Mouse (Mus musculus) forebrain, embryonic 16.5 days (tissue): ENCODE results near the gene Herc1. TPM values are rescaled to one million over a fixed set of nuclear protein-coding genes. Genes with fewer than 3 reads are reported as not detected.
"Not testable (repeated sequence)": the region's sequence is repeated elsewhere in the genome, so short reads cannot be mapped to it uniquely, and the experiment has no call there.

Experiments
- ATAC-seq: fragments of 200-750 bp; cut with Nextera tagmentation; 2 replicates; pipeline ENCODE4 v1.8.0; 2017; ENCODE audit warnings: mild to moderate bottlenecking, moderate library complexity
- H3K27ac ChIP-seq: fragments of 300-500 bp; sonication (generic); 2 replicates; pipeline ENCODE4 v1.5.1; 2014; ENCODE audit warnings: low read length, control low read depth
- H3K27me3 ChIP-seq: fragments of 300-500 bp; sonication (generic); replicated peaks from 2 replicates; pipeline ENCODE4 v1.6.1; 2014; ENCODE audit warnings: low read length; ENCODE audit not compliant: control insufficient read depth, insufficient read depth
- H3K36me3 ChIP-seq: fragments of 300-500 bp; sonication (generic); 2 replicates; pipeline ENCODE4 v1.6.1; 2014; ENCODE audit not compliant: control insufficient read depth, insufficient read depth
- H3K4me1 ChIP-seq: fragments of 300-500 bp; sonication (generic); replicated peaks from 2 replicates; pipeline ENCODE4 v1.6.1; 2014; ENCODE audit warnings: low read length; ENCODE audit not compliant: control insufficient read depth, insufficient read depth
- H3K4me2 ChIP-seq: fragments of 300-500 bp; sonication (generic); 2 replicates; pipeline ENCODE4 v1.6.1; 2014; ENCODE audit warnings: mild to moderate bottlenecking, low read length, control low read depth
- H3K4me3 ChIP-seq: fragments of 300-500 bp; sonication (generic); replicated peaks from 2 replicates; pipeline ENCODE4 v1.5.1; 2014; ENCODE audit warnings: mild to moderate bottlenecking, low read length, control low read depth
- H3K9ac ChIP-seq: fragments of 300-500 bp; sonication (generic); replicated peaks from 2 replicates; pipeline ENCODE4 v1.6.1; 2014; ENCODE audit warnings: low read depth, low read length, control low read depth
- H3K9me3 ChIP-seq: fragments of 300-500 bp; sonication (generic); 2 replicates; pipeline ENCODE4 v1.6.1; 2016; ENCODE audit warnings: low read length; ENCODE audit not compliant: control insufficient read depth
- WGBS: fragments of 180-500 bp; shearing (Covaris S2); extraction: QIAGEN DNeasy Blood & Tissue Kit; methylation state at CpG from one replicate; pipeline ENCODE4 v1.1.7; 2014; 5-methylcytosine and 5-hydroxymethylcytosine counted together
- polyA plus RNA-seq: library from polyadenylated mRNA; unstranded; fragments of >200 nt; fragmentation: Nextera tagmentation; extraction: Ambion mirVana; gene quantifications from 2 replicates; pipeline ENCODE4 v1.2.1, GENCODE M21; 2015

Herc1 gene
- polyA plus RNA-seq, 1 experiment from 2014 or later, result 59.9 TPM

DNA sequence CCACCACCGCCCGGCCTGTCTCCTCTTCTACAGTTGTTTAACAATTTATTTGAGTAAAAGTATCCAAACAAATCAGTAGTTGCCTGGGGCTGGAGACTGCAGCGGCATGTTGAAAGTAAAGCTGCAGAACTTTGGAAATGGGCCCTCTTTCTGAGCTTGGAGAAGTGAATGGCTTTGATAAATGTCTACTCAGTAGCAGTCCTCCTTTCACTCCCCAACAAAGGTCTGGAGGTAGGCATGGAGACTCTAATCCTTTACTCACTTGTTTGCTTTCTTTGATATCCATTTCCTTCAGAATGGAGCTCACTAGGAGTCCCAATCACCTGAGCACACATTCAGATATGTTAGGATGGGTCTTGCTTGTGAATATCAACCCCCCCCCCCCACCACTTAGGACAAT, 20.1 kb downstream of the Herc1 start:
- H3K36me3 ChIP-seq, result peaks cover 8% of the 10 kb centered on the region; the same call in 1 of the 2 replicates
- no peaks in the 10 kb centered on the region for H3K9me3 ChIP-seq
- H3K4me1 ChIP-seq, result peaks cover 4% of the 10 kb centered on the region; the same call in 1 of the 2 replicates
- no peak overlapping the region for H3K4me2 ChIP-seq
- H3K27me3 ChIP-seq, result no peaks in the 10 kb centered on the region
- no peak overlapping the region for H3K9ac ChIP-seq
- 44% methylated on average over 3 of the region's 3 CpGs for WGBS
- ATAC-seq, result no peak
- no peak overlapping the region for H3K4me3 ChIP-seq
- H3K27ac ChIP-seq, result no peak overlapping the region

DNA sequence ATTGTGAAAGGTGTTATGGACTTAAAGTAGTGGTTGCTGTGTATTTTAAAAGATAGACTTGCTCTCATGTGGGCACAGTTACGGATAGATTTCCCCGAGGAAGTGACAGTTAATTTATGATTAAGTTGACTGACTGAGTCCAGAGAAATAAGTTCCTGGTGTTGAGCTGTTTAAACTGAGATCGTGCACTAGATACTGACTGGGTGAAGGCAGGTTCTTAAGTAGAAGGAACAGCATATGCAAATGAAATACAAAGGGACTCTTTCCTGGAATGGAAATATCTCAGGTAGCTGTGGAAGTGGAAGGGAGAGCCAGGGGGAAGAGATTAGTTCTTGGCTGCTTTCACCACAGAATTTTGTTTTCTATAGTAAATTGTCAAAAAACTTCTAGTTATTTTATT, 20.6 kb downstream of the Herc1 start:
- 87% methylated on average over 3 of the region's 3 CpGs for WGBS
- H3K36me3 ChIP-seq, result peaks cover 8% of the 10 kb centered on the region; the same call in 1 of the 2 replicates
- no peak overlapping the region for H3K4me3 ChIP-seq
- no peak overlapping the region for H3K9ac ChIP-seq
- no peaks in the 10 kb centered on the region for H3K9me3 ChIP-seq
- no peaks in the 10 kb centered on the region for H3K27me3 ChIP-seq
- H3K4me2 ChIP-seq, result no peak overlapping the region
- H3K27ac ChIP-seq, result no peak overlapping the region
- H3K4me1 ChIP-seq, result peaks cover 4% of the 10 kb centered on the region; the same call in 1 of the 2 replicates
- no peak for ATAC-seq

DNA sequence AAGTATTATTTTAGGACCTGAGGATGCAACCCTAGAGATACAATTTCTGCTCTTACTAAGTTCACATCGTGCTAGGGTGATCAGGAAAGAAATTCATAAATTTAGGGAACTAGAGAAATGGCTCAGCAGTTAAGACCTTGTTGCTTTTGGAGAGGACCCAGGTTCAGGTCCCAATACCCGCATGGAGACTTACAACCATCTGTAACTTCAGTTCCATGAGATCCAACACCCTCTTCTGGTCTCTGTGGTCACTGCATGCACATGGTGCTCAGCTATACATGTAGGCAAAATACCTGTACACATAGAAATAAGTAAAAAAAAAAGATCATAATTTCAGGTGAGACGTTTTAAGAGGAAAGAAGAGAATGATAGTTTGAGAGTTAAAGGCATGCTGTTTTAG, 23.2 kb downstream of the Herc1 start:
- H3K36me3 ChIP-seq, result peaks cover 8% of the 10 kb centered on the region; the same call in 1 of the 2 replicates
- 95% methylated on average over 3 of the region's 3 CpGs for WGBS
- no peaks in the 10 kb centered on the region for H3K9me3 ChIP-seq
- H3K4me3 ChIP-seq, result no peak overlapping the region
- H3K27ac ChIP-seq, result no peak overlapping the region
- ATAC-seq, result no peak
- H3K4me1 ChIP-seq, result peaks cover 4% of the 10 kb centered on the region; the same call in 1 of the 2 replicates
- no peak overlapping the region for H3K9ac ChIP-seq
- H3K4me2 ChIP-seq, result no peak overlapping the region
- H3K27me3 ChIP-seq, result no peaks in the 10 kb centered on the region

DNA sequence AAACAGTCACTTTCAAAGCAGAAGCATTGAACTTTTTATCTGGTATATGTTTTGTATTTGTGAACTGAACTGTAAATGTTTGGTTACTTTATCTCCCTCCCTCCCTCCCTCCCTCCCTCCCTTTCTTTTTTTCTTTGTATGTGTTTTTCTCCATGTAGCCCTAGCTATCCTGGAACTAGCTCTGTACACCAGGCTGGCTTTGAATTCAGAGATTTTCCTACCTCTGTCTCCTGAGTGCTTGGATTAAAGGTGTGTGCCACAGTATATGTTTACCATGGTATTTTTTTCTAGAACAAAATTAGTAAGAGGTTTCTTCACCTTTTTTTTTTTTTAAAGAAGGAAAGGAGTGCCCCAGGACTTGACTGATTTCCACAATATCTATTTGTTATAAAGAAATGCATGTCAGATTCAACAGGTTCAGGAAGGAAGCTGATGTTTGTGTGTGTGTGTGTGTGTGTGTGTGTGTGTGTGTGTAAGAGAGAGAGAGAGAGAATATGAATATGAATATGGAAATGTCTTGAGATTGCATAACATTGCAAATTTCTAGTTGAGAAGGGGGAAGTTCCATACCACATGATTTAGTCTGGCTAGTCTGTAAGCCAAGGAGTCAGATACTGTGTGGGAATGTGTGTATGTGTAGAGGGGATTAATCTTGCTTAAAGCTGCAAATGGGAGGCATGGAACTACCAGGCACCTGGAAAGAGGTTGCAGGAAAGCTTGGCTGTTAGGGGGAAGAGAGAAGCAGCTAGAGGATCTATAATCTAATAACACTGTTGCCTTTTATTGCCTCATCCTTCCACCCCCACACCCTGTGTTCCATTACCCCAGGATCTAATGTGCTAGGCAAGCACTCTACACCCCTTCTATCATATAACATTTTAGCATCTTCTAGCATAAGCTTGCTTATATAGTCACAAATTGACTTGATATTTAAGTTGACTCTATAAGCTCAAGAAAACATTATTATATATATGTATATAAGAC, 24.5 kb downstream of the Herc1 start:
- H3K9ac ChIP-seq, result no peak overlapping the region
- no peaks in the 10 kb centered on the region for H3K27me3 ChIP-seq
- H3K36me3 ChIP-seq, result peaks cover 8% of the 10 kb centered on the region; the same call in 1 of the 2 replicates
- H3K9me3 ChIP-seq, result no peaks in the 10 kb centered on the region
- ATAC-seq, result no peak
- no peaks in the 10 kb centered on the region for H3K4me1 ChIP-seq
- H3K27ac ChIP-seq, result no peak overlapping the region
- H3K4me2 ChIP-seq, result no peak overlapping the region
- no peak overlapping the region for H3K4me3 ChIP-seq

DNA sequence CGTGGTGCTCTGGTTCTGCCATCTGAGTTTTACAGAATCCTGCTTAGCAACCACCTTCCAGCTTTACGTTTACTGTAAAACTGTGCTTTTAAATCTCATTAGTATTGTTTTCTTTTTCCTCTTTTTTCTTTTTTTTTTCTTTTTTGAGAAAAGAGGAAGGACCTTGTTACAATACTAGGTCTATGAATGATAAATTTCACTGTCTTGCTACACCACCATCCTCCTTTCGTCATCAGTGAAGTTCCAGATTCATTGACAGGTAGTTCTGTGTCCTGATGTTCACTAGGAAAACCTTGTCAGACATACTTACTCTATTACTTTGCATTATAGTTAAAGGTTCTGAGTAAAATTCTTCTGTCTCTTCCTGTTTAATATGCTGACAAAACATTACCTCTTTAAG, 33.2 kb downstream of the Herc1 start:
- no peak overlapping the region for H3K4me2 ChIP-seq
- WGBS, result 92% methylated on average over 3 of the region's 3 CpGs
- no peak overlapping the region for H3K9ac ChIP-seq
- no peaks in the 10 kb centered on the region for H3K9me3 ChIP-seq
- no peaks in the 10 kb centered on the region for H3K4me1 ChIP-seq
- peaks cover 8% of the 10 kb centered on the region for H3K36me3 ChIP-seq
- no peak overlapping the region for H3K4me3 ChIP-seq
- no peak overlapping the region for H3K27ac ChIP-seq
- no peak for ATAC-seq
- H3K27me3 ChIP-seq, result no peaks in the 10 kb centered on the region

DNA sequence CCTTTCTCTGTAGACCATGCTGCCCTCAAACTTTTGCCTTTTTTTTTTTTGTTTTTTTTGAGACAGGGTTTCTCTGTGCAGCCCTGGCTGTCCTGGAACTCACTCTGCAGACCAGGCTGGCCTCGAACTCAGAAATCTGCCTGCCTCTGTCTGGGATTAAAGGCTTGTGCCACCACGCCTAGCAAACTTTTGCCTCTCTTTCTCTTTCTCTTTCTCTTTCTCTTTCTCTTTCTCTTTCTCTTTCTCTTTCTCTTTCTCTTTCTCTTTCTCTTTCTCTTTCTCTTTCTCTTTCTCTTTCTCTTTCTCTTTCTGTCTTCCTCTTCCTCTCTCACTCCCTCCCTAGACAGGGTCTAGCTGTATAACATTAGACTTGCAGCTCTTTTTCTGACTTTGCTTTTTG, 40.1 kb downstream of the Herc1 start:
- not testable (repeated sequence) for H3K4me1 ChIP-seq, H3K4me3 ChIP-seq, H3K4me2 ChIP-seq, H3K9me3 ChIP-seq, H3K9ac ChIP-seq, H3K27ac ChIP-seq, ATAC-seq, H3K27me3 ChIP-seq
- peaks cover 12% of the 10 kb centered on the region for H3K36me3 ChIP-seq
- 91% methylated on average over 2 of the region's 2 CpGs for WGBS

DNA sequence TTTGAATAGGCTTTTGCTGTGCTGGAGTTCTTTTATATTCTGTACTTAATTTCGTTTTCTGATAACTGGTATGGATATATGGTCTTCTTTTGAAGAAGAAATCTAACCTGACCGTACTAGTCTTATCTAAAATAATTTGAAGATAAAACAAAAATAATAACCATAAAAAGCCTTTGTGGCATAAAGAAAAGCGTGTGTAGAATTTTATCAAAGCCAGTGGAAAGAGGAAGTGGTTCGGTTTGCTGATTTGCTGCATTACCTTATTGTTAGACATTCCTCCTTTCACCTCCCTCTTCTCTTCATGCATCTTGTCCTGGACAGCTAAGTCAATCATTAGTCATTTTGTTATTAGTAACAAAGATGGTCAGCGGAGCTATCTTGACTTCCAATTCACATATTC, 43.1 kb downstream of the Herc1 start:
- 91% methylated on average over 5 of the region's 5 CpGs for WGBS

DNA sequence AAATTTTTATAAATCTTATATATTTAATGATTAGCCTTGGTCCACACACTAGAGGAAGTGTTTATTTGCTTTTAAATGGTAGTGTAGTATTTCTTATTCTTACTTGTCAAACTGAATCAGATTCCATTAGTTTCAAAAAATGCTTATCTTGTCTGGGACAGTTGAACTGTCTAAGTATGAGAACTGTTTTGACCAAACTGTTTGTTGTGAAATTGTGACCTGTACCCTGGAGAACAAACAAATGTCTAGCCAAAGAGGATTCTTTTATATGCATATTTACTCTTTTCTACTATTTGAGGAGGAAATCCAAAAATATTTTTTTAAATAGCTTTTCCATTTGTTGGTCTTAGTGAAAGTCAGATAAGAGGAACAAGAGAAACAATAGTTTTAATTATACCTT, 73.2 kb downstream of the Herc1 start:
- no peaks in the 10 kb centered on the region for H3K9me3 ChIP-seq
- H3K36me3 ChIP-seq, result peaks cover 5% of the 10 kb centered on the region
- ATAC-seq, result no peak
- no peaks in the 10 kb centered on the region for H3K4me1 ChIP-seq
- H3K4me2 ChIP-seq, result no peak overlapping the region
- no peak overlapping the region for H3K9ac ChIP-seq
- no peaks in the 10 kb centered on the region for H3K27me3 ChIP-seq
- no peak overlapping the region for H3K4me3 ChIP-seq
- H3K27ac ChIP-seq, result no peak overlapping the region

More for the DNA sequence above, 43.1 kb downstream of the Herc1 start:
- no peak overlapping the region for H3K4me3 ChIP-seq
- H3K27me3 ChIP-seq, result no peaks in the 10 kb centered on the region
- peaks cover 10% of the 10 kb centered on the region; the same call in 1 of the 2 replicates for H3K36me3 ChIP-seq
- H3K4me2 ChIP-seq, result no peak overlapping the region
- H3K27ac ChIP-seq, result no peak overlapping the region
- no peak overlapping the region for H3K9ac ChIP-seq
- no peaks in the 10 kb centered on the region for H3K4me1 ChIP-seq
- ATAC-seq, result no peak
- no peaks in the 10 kb centered on the region for H3K9me3 ChIP-seq

DNA sequence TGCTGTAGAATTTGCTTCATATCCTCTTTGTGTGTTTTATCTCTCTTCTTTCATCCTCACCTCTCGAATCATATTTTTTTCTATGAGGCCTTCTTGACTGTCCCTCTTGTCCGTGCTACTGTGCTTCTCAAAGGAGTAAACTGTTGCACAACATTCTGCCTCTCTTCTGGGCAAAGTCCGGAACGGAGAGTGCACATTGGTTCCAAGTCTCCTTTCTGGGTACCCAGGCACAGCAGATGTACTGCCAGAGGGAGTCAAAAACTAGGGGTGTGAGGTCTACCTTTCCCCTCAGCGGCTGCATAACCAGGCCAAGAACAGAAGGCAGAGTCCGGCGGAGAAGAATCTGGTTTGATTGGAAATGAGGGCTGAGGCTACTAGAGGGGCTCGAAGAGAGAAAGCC, 89.8 kb downstream of the Herc1 start:
- Histone ChIP-seq H3K9ac (no peak overlapping the region), H3K36me3 (peaks cover 21% of the 10 kb centered on the region), H3K4me2 (no peak overlapping the region), H3K27me3 (no peaks in the 10 kb centered on the region), H3K27ac (no peak overlapping the region), H3K4me3 (no peak overlapping the region), H3K4me1 (no peaks in the 10 kb centered on the region), H3K9me3 (no peaks in the 10 kb centered on the region)
- no peak for ATAC-seq
- 95% methylated on average over 8 of the region's 8 CpGs for WGBS
